Mouse (Mus musculus) heart, postnatal 0 days (tissue): ENCODE measurements around the gene Pla2g2c. TPM values are rescaled to one million over a fixed set of nuclear protein-coding genes. Genes with fewer than 3 reads are reported as not detected.

Experiments used
- ATAC-seq: fragments of 200-750 bp; cut with Nextera tagmentation; 2 replicates; pipeline ENCODE4 v1.8.0; 2017; ENCODE audit warnings: low read depth, moderate number of reproducible peaks, moderate library complexity; ENCODE audit not compliant: insufficient read depth
- DNase-seq: peaks from one replicate; pipeline ENCODE4 v3.0.0-alpha.2; 2016; ENCODE audit warnings: low spot score
- H3K27ac ChIP-seq: fragments of 300-500 bp; sonication (generic); 2 replicates; pipeline ENCODE4 v1.5.1; 2014; ENCODE audit warnings: low read depth, mild to moderate bottlenecking
- H3K27me3 ChIP-seq: fragments of 300-500 bp; sonication (generic); 2 replicates; pipeline ENCODE4 v1.6.1; 2014; ENCODE audit warnings: low read length, mixed read lengths; ENCODE audit not compliant: control insufficient read depth, insufficient read depth
- H3K36me3 ChIP-seq: fragments of 300-500 bp; sonication (generic); replicated peaks from 2 replicates; pipeline ENCODE4 v1.6.1; 2014; ENCODE audit warnings: low read length, mixed read lengths; ENCODE audit not compliant: control insufficient read depth, insufficient read depth
- H3K4me1 ChIP-seq: fragments of 300-500 bp; sonication (generic); 2 replicates; pipeline ENCODE4 v1.6.1; 2014; ENCODE audit warnings: antibody characterized with exemption; ENCODE audit not compliant: control insufficient read depth, insufficient read depth
- H3K4me2 ChIP-seq: fragments of 300-500 bp; sonication (generic); 2 replicates; pipeline ENCODE4 v1.6.1; 2014; ENCODE audit warnings: low read depth, mild to moderate bottlenecking, low read length, moderate library complexity
- H3K4me3 ChIP-seq: fragments of 300-500 bp; sonication (generic); 2 replicates; pipeline ENCODE4 v1.5.1; 2014; ENCODE audit warnings: low read depth, low read length
- H3K9ac ChIP-seq: fragments of 300-500 bp; sonication (generic); replicated peaks from 2 replicates; pipeline ENCODE4 v1.6.1; 2014; ENCODE audit warnings: low read depth, low read length, mixed read lengths
- H3K9me3 ChIP-seq: fragments of 300-500 bp; sonication (generic); replicated peaks from 2 replicates; pipeline ENCODE4 v1.6.1; 2016; ENCODE audit warnings: low read length; ENCODE audit not compliant: control insufficient read depth
- CTCF ChIP-seq: IDR thresholded peaks from 2 replicates; pipeline ENCODE4 v1.5.1; 2016; ENCODE audit warnings: antibody characterized with exemption, control low read depth, low read depth
- EP300 ChIP-seq: IDR thresholded peaks from 2 replicates; pipeline ENCODE4 v1.6.1; 2016; ENCODE audit warnings: antibody characterized with exemption, low read depth
- WGBS: fragments of 180-500 bp; shearing (Covaris S2); extraction: QIAGEN DNeasy Blood & Tissue Kit; methylation state at CpG from one replicate; pipeline ENCODE4 v1.1.7; 2014; 5-methylcytosine and 5-hydroxymethylcytosine counted together
- polyA plus RNA-seq: library from polyadenylated mRNA; unstranded; fragments of >200 nt; fragmentation: Nextera tagmentation; extraction: Ambion mirVana; gene quantifications from 2 replicates; pipeline ENCODE4 v1.2.1, GENCODE M21; 2015
- total RNA-seq: library from RNA; depleted of rRNA; stranded (reverse); fragments of >200 nt; gene quantifications from 2 replicates; pipeline ENCODE4 v1.2.3, GENCODE M21; 2014; ENCODE audit warnings: low replicate concordance; rRNA removed

Gene Pla2g2c
- total RNA-seq (1.0 TPM in 1 of 2 replicates, not detected in the other), polyA plus RNA-seq (0.11 and 0.27 TPM in 2 replicates)

DNA sequence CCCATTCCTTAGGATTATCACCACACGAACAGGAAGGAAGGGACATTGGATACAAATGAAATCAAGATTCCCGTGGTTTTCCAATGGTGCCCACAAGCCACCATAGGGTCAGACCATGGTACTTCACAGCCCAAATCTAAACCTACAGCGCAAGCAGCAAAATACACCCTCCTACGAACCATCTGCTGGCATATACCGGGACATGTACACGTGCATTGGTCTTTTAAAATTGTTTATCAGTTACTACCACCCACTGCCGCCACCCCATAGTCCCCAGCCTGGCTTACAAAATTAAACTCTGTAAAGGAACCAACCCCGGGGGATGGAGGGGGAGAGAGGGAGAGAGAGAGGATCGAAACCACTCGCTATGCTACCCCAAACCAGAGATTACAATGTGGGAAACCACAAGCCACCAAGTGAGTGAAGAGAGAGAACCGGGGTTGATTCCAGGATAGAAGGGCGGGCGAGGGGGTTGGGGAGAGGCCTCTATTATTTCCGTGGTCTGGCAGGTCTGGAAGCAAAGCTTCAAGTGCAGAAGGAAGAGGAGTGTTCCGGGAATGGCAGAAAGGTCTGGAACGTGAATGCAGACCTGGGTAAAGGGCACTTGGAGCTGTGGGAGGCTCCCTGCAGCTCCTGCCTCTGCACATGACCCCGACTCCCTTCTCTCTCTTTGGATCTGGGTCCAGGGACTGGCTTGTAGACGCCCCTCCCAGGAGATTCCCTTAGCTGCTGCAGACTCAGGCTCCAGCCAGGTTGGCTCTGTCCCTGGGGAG is at the start of gene Pla2g2c:
Gene Pla2g2c (plus strand): TSS at position 439 of the 773 bp plus-strand sequence.
- H3K36me3 ChIP-seq, result no peaks in the 10 kb centered on the region
- ATAC-seq (no peak), DNase-seq (no peak)
- H3K4me1 ChIP-seq, result peaks cover 28% of the 10 kb centered on the region
- H3K4me2 ChIP-seq, result peak within 1 kb of the TSS; percentile 45
- peak within 1 kb of the TSS; percentile 57 for H3K27ac ChIP-seq
- peaks cover 13% of the 10 kb centered on the region; the same call in 1 of the 2 replicates for H3K27me3 ChIP-seq
- no peaks in the 10 kb centered on the region for H3K9me3 ChIP-seq
- H3K9ac ChIP-seq, result no peak within 1 kb of the TSS
- TF ChIP-seq CTCF, result no peak
- no peak for TF ChIP-seq EP300
- H3K4me3 ChIP-seq, result peak within 1 kb of the TSS; percentile 5; the same call in 1 of the 2 replicates
- 36% methylated on average over 18 of the region's 18 CpGs for WGBS

- Histone ChIP-seq H3K36me3 (no peaks in the 10 kb centered on the region), H3K4me2 (no peak overlapping the region), H3K4me3 (no peak overlapping the region), H3K27me3 (peaks cover 8% of the 10 kb centered on the region; the same call in 1 of the 2 replicates), H3K27ac (no peak overlapping the region), H3K9ac (no peak overlapping the region), H3K9me3 (no peaks in the 10 kb centered on the region), H3K4me1 (no peaks in the 10 kb centered on the region)
- TF ChIP-seq EP300, result no peak
- ATAC-seq (no peak), DNase-seq (no peak)
- 12% methylated on average over 16 of the region's 16 CpGs for WGBS
These were observed 48.1 kb upstream of the Pla2g2c start for GRCm38 (mm10) chr4:138676480-138676879.

DNA sequence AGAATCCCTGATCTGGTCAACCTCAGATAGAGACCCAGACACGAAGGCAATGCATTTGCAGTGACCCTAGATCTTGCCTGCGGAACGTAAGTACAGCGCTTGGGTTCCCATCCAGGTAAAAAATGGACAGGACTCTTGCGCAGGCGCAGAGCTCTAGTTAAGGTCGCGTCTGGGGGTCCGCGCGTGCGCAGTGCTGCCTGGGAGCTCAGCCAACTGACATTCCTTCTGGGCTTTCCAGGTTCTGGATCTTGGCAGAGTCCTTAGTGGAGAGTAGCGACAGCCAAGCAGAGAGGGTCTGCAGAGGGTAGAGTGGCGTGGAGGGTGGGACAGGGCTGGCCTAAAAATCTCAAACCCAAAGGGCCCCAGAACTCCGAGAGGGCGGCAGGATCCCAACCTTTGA is 47.0 kb upstream of the Pla2g2c start:
- TF ChIP-seq EP300 (no peak), CTCF (no peak)
- 21% methylated on average over 16 of the region's 16 CpGs for WGBS
- no peak for ATAC-seq
- H3K4me2 ChIP-seq, result no peak overlapping the region
- H3K4me1 ChIP-seq, result no peaks in the 10 kb centered on the region
- no peak for DNase-seq
- no peak overlapping the region for H3K27ac ChIP-seq
- no peaks in the 10 kb centered on the region for H3K36me3 ChIP-seq
- H3K9ac ChIP-seq, result no peak overlapping the region
- no peak overlapping the region for H3K4me3 ChIP-seq
- no peaks in the 10 kb centered on the region for H3K9me3 ChIP-seq
- H3K27me3 ChIP-seq, result peaks cover 8% of the 10 kb centered on the region; the same call in 1 of the 2 replicates

DNA sequence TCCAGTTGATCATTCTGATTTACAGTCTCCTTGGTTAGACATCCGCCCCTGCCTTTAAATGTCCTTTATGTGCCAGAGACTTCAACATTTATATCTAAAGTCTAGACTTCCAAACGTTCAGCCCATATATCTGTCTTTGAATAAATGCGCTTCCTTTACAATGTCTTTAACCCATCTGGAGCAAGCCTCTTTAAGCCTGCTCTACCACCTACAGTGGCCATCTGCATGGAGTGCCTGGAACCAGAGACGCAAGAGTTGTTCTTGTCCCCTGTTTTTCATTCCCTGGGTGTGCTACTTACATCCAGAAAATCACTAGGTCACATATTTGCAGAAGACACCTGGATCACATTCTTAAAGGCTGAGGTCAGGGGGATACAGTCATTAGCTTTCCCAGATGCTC is 44.5 kb upstream of the Pla2g2c start:
- no peak for TF ChIP-seq EP300
- TF ChIP-seq CTCF, result no peak
- no peak overlapping the region for H3K9ac ChIP-seq

DNA sequence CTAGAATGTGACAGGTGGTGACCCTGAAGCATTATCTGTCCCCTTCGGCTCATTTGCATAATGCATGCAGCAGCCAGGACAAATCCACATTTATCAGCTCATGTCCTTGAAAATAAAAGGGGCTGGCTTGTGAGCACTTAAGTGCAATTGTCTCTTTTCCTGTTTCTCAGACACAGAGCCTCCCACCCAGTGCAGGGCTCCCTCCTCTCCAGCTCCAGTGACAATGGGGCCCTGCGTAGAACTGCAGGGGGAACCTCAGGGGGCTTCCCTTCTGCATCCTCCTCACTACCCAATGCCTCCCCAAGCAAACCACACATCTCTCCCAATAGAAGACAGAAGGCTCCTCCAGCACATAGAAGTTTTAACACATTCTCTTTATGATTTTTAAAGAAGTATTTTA is 41.8 kb upstream of the Pla2g2c start:
- 48% methylated on average over 2 of the region's 2 CpGs for WGBS
- no peaks in the 10 kb centered on the region for H3K36me3 ChIP-seq
- no peak for TF ChIP-seq EP300
- TF ChIP-seq CTCF, result no peak
- no peaks in the 10 kb centered on the region for H3K9me3 ChIP-seq
- ATAC-seq, result no peak
- H3K4me2 ChIP-seq, result no peak overlapping the region
- H3K9ac ChIP-seq, result no peak overlapping the region
- DNase-seq, result no peak
- no peaks in the 10 kb centered on the region for H3K27me3 ChIP-seq
- H3K4me3 ChIP-seq, result no peak overlapping the region
- no peak overlapping the region for H3K27ac ChIP-seq
- no peaks in the 10 kb centered on the region for H3K4me1 ChIP-seq

More for the DNA sequence above, 44.5 kb upstream of the Pla2g2c start:
- H3K9me3 ChIP-seq, result no peaks in the 10 kb centered on the region
- no peak overlapping the region for H3K27ac ChIP-seq
- H3K4me2 ChIP-seq, result no peak overlapping the region
- ATAC-seq (no peak), DNase-seq (no peak)
- H3K27me3 ChIP-seq, result peaks cover 8% of the 10 kb centered on the region; the same call in 1 of the 2 replicates
- no peaks in the 10 kb centered on the region for H3K4me1 ChIP-seq
- 65% methylated on average over 4 of the region's 4 CpGs for WGBS
- no peaks in the 10 kb centered on the region for H3K36me3 ChIP-seq
- H3K4me3 ChIP-seq, result no peak overlapping the region

GRCm38 (mm10) chr4:138685813-138686212 is 38.8 kb upstream of the Pla2g2c start:
- no peak for ATAC-seq
- H3K27ac ChIP-seq, result no peak overlapping the region
- no peaks in the 10 kb centered on the region for H3K36me3 ChIP-seq
- H3K4me3 ChIP-seq, result no peak overlapping the region
- no peaks in the 10 kb centered on the region for H3K9me3 ChIP-seq
- H3K9ac ChIP-seq, result no peak overlapping the region
- WGBS, result 50% methylated on average over 6 of the region's 6 CpGs
- no peak for DNase-seq
- TF ChIP-seq EP300 (no peak), CTCF (no peak)
- H3K4me1 ChIP-seq, result no peaks in the 10 kb centered on the region
- H3K27me3 ChIP-seq, result peaks cover 23% of the 10 kb centered on the region
- H3K4me2 ChIP-seq, result no peak overlapping the region
